Mouse (Mus musculus): Measurements from ENCODE around the gene Syne2. TPM values are rescaled to one million over a fixed set of nuclear protein-coding genes. Genes with fewer than 3 reads are reported as not detected.

Gene Syne2
- total RNA-seq (2023; ENCODE audit: inconsistent age): 15.4 to 25.9 TPM (median 17.3 TPM) in 4 replicates

GRCm38 (mm10) chr12:75817959-75818452 lies at the start of gene Syne2:
Gene Syne2, plus strand, starts transcription at chr12:75818134.

Other genes with a start within 250 kb of the Syne2 start
- 55.1 to 65.4 TPM (median 57.9 TPM) in 4 replicates for gene Ppp2r5e, start 221.9 kb upstream of the Syne2 start, total RNA-seq (2023; ENCODE audit: inconsistent age)
- 4.0 to 5.9 TPM (median 5.2 TPM) in 4 replicates for gene Wdr89, start 148.6 kb upstream of the Syne2 start, total RNA-seq (2023; ENCODE audit: inconsistent age)
- gene Sgpp1, start 82.4 kb upstream of the Syne2 start, total RNA-seq (2023; ENCODE audit: inconsistent age): 26.1 to 29.6 TPM (median 27.2 TPM) in 4 replicates